Mouse (Mus musculus) heart, embryonic 13.5 days (tissue): ENCODE measurements around the gene Flna. TPM values are rescaled to one million over a fixed set of nuclear protein-coding genes. Genes with fewer than 3 reads are reported as not detected.
"Not testable (repeated sequence)": the region's sequence is repeated elsewhere in the genome, so short reads cannot be mapped to it uniquely, and the experiment has no call there.

Source experiments
- ATAC-seq: fragments of 200-750 bp; cut with Nextera tagmentation; 2 replicates; pipeline ENCODE4 v1.8.0; 2017; ENCODE audit warnings: moderate TSS enrichment; ENCODE audit not compliant: insufficient number of reproducible peaks, low FRiP score, low TSS enrichment; ENCODE audit errors: extremely low read depth
- H3K27ac ChIP-seq: fragments of 300-500 bp; sonication (generic); replicated peaks from 2 replicates; pipeline ENCODE4 v1.5.1; 2015; ENCODE audit warnings: moderate library complexity, mild to moderate bottlenecking, inconsistent platforms
- H3K27me3 ChIP-seq: fragments of 300-500 bp; sonication (generic); replicated peaks from 2 replicates; pipeline ENCODE4 v1.6.1; 2015; ENCODE audit warnings: mild to moderate bottlenecking, inconsistent platforms
- H3K36me3 ChIP-seq: fragments of 300-500 bp; sonication (generic); 2 replicates; pipeline ENCODE4 v1.6.1; 2015; ENCODE audit warnings: mild to moderate bottlenecking, inconsistent platforms
- H3K4me1 ChIP-seq: fragments of 300-500 bp; sonication (generic); 2 replicates; pipeline ENCODE4 v1.6.1; 2015; ENCODE audit warnings: inconsistent platforms
- H3K4me2 ChIP-seq: fragments of 300-500 bp; sonication (generic); 2 replicates; pipeline ENCODE4 v1.6.1; 2015; ENCODE audit warnings: inconsistent platforms, mild to moderate bottlenecking, moderate library complexity
- H3K4me3 ChIP-seq: fragments of 300-500 bp; sonication (generic); 2 replicates; pipeline ENCODE4 v1.5.1; 2015; ENCODE audit warnings: moderate library complexity, mild to moderate bottlenecking, inconsistent platforms
- H3K9ac ChIP-seq: fragments of 300-500 bp; sonication (generic); 2 replicates; pipeline ENCODE4 v1.6.1; 2015; ENCODE audit warnings: inconsistent platforms, mild to moderate bottlenecking, moderate library complexity
- H3K9me3 ChIP-seq: fragments of 300-500 bp; sonication (generic); 2 replicates; pipeline ENCODE4 v1.6.1; 2016; ENCODE audit warnings: inconsistent platforms
- WGBS: fragments of 180-500 bp; shearing (Covaris S2); methylation state at CpG from one replicate; pipeline ENCODE4 v1.1.7; 2015; ENCODE audit warnings: mixed read lengths; 5-methylcytosine and 5-hydroxymethylcytosine counted together
- polyA plus RNA-seq: library from polyadenylated mRNA; unstranded; fragments of >200 nt; fragmentation: Nextera tagmentation; extraction: Ambion mirVana; gene quantifications from 2 replicates; pipeline ENCODE4 v1.2.1, GENCODE M21; 2015

Flna gene
- polyA plus RNA-seq, 1 experiment from 2014 or later, result 154 TPM

DNA sequence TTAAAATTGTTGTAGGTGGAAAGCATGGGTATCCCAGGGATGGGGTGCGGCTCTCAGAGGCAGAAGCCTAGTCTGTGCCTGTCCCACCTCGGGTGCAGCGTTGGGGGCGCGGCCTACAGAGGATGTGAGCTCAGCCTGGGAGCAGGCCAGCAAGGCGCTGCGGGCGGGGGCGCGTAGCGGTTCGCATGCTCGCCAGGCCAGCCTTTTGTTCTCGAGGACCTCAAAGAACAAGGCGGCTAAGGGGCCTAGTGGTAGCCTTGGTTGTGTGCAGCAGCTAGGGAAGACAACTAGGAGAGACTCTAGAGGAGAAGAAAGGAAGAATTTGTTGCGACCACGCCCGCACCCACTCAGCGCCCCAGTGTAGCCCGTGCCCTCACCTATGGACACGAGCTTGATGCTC is 3.9 kb downstream of the Flna start:
- Histone ChIP-seq H3K9ac (peak overlapping the region; percentile 91), H3K4me1 (peaks cover 20% of the 10 kb centered on the region), H3K27ac (peak overlapping the region; percentile 94), H3K4me3 (peak overlapping the region; percentile 66), H3K9me3 (no peaks in the 10 kb centered on the region), H3K27me3 (no peaks in the 10 kb centered on the region), H3K36me3 (peaks cover 35% of the 10 kb centered on the region), H3K4me2 (peak overlapping the region; percentile 75)
- 13% methylated on average over 19 of the region's 21 CpGs for WGBS
- no peak for ATAC-seq

DNA sequence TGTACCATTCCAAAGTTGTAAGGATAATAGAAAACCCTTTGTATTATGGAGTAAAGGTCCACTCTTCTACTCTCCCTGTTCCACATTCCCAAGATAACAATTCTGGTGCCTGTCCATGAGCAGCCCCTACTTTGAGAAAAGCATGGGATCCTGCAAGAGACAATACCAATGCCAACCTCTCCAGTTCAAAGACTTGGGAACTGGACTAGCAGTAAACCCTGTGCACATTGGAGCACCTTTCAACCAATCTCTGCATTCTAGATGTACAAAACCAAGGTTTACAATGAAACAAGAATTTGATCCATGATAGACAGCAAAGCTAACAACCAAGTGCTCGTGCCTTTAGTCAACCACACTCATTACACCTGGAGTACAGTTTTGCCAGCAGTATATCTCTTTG is 4.5 kb downstream of the Flna start:
- Histone ChIP-seq H3K4me3 (peak overlapping the region; percentile 66), H3K9ac (peak overlapping the region; percentile 91), H3K27me3 (no peaks in the 10 kb centered on the region), H3K4me1 (peaks cover 18% of the 10 kb centered on the region), H3K36me3 (peaks cover 41% of the 10 kb centered on the region), H3K9me3 (no peaks in the 10 kb centered on the region), H3K27ac (peak overlapping the region; percentile 94), H3K4me2 (peak overlapping the region; percentile 75)
- no peak for ATAC-seq
- 36% methylated on average over 1 of the region's 1 CpGs for WGBS

DNA sequence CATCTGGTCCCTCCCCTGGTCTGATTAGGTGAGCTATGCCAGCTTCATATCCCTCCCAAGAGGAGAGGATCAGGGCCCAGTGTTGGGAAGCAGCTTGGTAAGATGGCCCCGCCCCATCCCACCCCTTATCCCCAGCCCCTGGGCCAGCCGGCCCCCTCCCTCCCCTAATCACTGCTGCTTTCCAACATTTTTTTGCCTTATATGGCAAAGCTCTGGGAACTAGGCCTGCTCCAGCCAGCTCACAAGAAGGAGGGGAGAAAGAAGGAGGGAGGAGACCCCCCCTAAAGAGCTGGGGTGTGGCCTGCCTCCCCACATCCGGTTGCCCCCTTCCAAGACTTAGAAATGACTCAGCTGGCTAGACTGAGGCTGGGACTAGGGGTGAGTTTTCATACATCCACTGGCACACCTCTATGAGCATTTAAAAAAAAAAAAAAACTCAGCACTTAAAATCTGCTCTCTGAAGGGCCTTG is 5.0 kb downstream of the Flna start:
- H3K9ac ChIP-seq, result peak overlapping the region; percentile 91
- peak overlapping the region; percentile 75 for H3K4me2 ChIP-seq
- H3K9me3 ChIP-seq, result no peaks in the 10 kb centered on the region
- H3K27me3 ChIP-seq, result no peaks in the 10 kb centered on the region
- peaks cover 45% of the 10 kb centered on the region for H3K36me3 ChIP-seq
- 16% methylated on average over 2 of the region's 3 CpGs for WGBS
- ATAC-seq, result peak; percentile 16; the same call in 1 of the 2 replicates
- peaks cover 16% of the 10 kb centered on the region for H3K4me1 ChIP-seq
- H3K4me3 ChIP-seq, result peak overlapping the region; percentile 66
- H3K27ac ChIP-seq, result peak overlapping the region; percentile 94

DNA sequence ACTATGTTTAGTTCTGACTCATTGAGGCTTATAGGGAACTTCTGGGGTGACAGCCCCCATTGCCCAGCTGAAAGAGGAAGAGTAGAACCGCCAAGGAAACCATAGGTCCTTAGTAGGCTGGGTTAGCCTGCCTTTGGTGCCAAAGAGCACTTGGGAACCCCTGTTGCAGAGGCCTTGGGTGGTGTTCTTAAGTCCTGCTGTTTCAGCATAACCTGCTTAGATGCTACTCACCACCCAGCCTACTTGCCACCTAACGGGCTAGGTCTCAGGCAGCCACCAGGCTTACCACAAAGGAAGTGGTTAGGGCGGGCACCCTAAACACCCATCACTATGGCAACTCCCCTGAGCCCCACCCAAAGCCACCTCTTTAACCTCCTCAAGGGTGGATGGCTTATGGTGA is 5.8 kb downstream of the Flna start:
- H3K4me3 ChIP-seq, result peak overlapping the region; percentile 66
- H3K4me2 ChIP-seq, result peak overlapping the region; percentile 75
- H3K9me3 ChIP-seq, result no peaks in the 10 kb centered on the region
- peaks cover 54% of the 10 kb centered on the region for H3K36me3 ChIP-seq
- peaks cover 16% of the 10 kb centered on the region for H3K4me1 ChIP-seq
- H3K27me3 ChIP-seq, result no peaks in the 10 kb centered on the region
- no peak for ATAC-seq
- peak overlapping the region; percentile 79 for H3K9ac ChIP-seq
- WGBS, result 40% methylated on average over 3 of the region's 3 CpGs
- peak overlapping the region; percentile 94 for H3K27ac ChIP-seq

DNA sequence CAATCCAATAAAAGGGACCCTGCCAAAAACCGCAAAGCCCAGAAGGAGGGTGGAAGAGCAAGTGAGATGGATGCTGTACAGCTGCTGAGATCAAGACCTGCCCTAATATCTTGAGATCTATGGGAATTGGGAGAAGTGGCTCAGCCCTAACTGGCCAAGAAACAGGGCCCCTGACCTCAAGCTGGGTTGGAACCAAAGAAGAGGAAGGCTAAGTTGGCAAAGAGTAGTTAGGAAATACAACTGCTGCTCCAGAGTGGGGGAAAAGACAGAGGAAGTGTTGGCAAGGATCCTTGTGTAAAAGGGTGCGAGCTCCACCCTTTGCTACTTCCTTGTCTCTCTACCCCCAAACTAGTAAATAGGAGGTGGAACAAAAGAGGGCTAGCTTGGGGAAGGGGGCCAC is 6.2 kb downstream of the Flna start:
- no peak for ATAC-seq

DNA sequence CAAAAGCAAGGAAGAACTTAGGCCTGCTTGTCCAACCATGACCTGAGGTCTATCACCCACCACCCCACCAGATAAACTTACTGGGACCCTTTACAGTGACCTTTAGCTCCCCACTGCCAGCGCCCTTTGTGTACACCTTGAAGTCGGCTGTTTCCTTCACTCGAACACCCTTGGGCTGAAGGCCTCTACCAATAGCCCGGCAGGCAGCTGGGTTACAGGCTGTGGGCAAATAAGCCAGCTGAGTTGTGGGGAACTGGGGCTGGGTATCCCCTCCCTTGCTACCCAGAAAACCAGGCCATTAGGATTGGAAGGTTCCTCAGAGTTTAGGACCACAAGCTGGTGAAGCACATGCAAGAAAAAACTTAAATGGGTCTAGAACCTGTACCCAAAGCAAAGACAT is 9.3 kb downstream of the Flna start:
- H3K4me1 ChIP-seq, result peaks cover 16% of the 10 kb centered on the region
- H3K9ac ChIP-seq, result no peak overlapping the region
- no peak overlapping the region for H3K4me2 ChIP-seq
- peaks cover 85% of the 10 kb centered on the region for H3K36me3 ChIP-seq
- H3K27ac ChIP-seq, result no peak overlapping the region
- ATAC-seq, result no peak
- no peak overlapping the region for H3K4me3 ChIP-seq
- H3K27me3 ChIP-seq, result no peaks in the 10 kb centered on the region
- 85% methylated on average over 4 of the region's 4 CpGs for WGBS
- H3K9me3 ChIP-seq, result no peaks in the 10 kb centered on the region

More for the DNA sequence above, 6.2 kb downstream of the Flna start:
- no peaks in the 10 kb centered on the region for H3K9me3 ChIP-seq
- H3K4me1 ChIP-seq, result peaks cover 16% of the 10 kb centered on the region
- 83% methylated on average over 2 of the region's 2 CpGs for WGBS
- no peaks in the 10 kb centered on the region for H3K27me3 ChIP-seq
- H3K9ac ChIP-seq, result peak overlapping the region; percentile 79
- H3K4me2 ChIP-seq, result peak overlapping the region; percentile 75
- peak overlapping the region; percentile 94; the same call in 1 of the 2 replicates for H3K27ac ChIP-seq
- peaks cover 58% of the 10 kb centered on the region for H3K36me3 ChIP-seq
- H3K4me3 ChIP-seq, result peak overlapping the region; percentile 66

DNA sequence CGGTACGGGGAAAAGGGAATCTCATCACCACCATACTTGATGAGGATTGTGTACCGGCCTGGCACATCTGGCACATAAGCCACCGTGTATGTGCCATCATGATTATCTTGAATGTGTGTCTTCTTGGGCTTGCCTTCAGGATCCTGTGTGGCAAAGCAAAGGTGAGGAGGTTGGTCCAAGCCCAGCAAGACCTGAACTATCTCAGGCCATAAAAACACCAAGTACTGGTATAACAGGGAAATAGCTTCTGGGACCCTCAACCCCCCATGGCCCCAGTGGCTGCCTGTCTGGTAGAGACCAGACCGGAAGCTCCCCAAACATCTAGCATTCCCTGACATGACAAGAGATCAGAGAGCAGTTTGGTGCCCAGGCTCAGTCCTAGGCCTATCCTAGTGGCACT is 16.4 kb downstream of the Flna start:
- no peaks in the 10 kb centered on the region for H3K27me3 ChIP-seq
- H3K4me1 ChIP-seq, result no peaks in the 10 kb centered on the region
- H3K4me3 ChIP-seq, result no peak overlapping the region
- H3K9me3 ChIP-seq, result no peaks in the 10 kb centered on the region
- ATAC-seq, result no peak
- H3K4me2 ChIP-seq, result no peak overlapping the region
- H3K36me3 ChIP-seq, result peaks cover 96% of the 10 kb centered on the region
- WGBS, result 92% methylated on average over 5 of the region's 5 CpGs
- no peak overlapping the region for H3K27ac ChIP-seq
- H3K9ac ChIP-seq, result no peak overlapping the region

DNA sequence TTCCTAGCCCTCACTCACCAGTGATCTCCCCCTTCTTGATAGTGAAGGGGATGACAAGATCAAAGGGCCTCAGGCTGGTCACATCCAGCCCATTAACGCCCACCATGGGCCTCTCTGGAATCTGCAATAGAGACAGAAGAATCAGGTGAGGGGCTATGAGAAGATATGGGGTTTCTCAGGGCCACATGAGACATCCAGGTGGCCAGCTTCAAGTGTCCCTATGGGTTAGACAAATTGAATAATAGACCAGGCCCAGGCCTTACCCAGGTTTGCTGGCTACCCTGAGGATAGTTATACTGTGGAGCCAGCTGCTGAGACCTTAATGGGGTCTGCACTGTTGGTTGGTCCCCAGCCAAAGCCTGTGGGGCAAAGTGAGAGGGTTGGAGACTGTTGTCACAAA is 19.6 kb downstream of the Flna start:
- Histone ChIP-seq H3K4me2 (no peak overlapping the region), H3K4me3 (no peak overlapping the region), H3K9ac (no peak overlapping the region), H3K36me3 (peaks cover 100% of the 10 kb centered on the region), H3K9me3 (no peaks in the 10 kb centered on the region), H3K4me1 (no peaks in the 10 kb centered on the region), H3K27me3 (no peaks in the 10 kb centered on the region), H3K27ac (no peak overlapping the region)
- 54% methylated on average over 1 of the region's 1 CpGs for WGBS
- ATAC-seq, result no peak

DNA sequence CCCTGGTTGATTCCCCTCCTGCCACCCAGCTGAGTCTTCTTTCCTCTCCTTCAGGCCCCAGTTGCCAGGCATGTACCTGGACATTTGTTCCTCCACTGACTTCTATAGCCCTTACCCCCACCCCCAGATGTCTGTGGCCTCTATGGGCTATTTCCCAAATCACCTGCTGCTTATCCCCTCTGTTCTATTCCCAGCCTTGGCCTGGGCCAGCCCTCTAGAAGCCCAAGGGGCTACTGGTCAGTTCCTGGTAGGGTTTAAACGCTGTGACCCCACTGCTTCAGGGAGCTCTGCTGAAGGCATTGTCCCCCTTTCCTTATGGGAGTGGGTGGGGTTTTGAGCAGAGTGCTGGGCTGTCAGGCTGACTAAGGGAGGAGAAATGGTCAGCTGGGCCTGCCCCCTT is 29.5 kb downstream of the Flna start:
- not testable (repeated sequence) for H3K9ac ChIP-seq, H3K4me1 ChIP-seq, H3K4me3 ChIP-seq, H3K9me3 ChIP-seq, H3K4me2 ChIP-seq, H3K27me3 ChIP-seq, H3K27ac ChIP-seq, ATAC-seq
- WGBS, result 25% methylated on average over 1 of the region's 1 CpGs
- peaks cover 29% of the 10 kb centered on the region for H3K36me3 ChIP-seq

DNA sequence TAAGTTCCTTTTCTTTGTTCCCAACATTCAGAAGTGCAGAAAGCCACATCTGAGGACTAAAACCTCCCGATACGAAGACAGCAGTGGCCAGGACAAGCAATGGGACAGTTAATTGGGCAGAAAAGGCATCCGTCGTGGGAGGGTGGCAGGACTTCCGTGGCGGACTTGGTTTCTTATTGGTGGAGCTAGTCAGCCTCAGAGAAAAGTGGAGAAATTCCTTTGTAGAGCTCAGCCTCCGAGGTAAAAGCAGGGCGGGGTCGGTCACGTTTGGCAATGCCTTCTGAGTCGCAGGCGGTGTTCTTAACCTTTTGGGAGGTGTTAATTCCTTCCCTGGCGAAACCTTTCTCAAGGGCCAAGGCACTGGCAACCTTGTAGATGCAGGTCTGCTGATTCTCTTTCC is 30.2 kb downstream of the Flna start:
- H3K4me3 ChIP-seq, result no peak overlapping the region
- H3K36me3 ChIP-seq, result peaks cover 23% of the 10 kb centered on the region
- no peak overlapping the region for H3K4me2 ChIP-seq
- H3K4me1 ChIP-seq, result no peaks in the 10 kb centered on the region
- H3K9me3 ChIP-seq, result no peaks in the 10 kb centered on the region
- H3K27ac ChIP-seq, result no peak overlapping the region
- H3K27me3 ChIP-seq, result no peaks in the 10 kb centered on the region
- no peak overlapping the region for H3K9ac ChIP-seq
- WGBS, result 40% methylated on average over 13 of the region's 13 CpGs
- ATAC-seq, result no peak

DNA sequence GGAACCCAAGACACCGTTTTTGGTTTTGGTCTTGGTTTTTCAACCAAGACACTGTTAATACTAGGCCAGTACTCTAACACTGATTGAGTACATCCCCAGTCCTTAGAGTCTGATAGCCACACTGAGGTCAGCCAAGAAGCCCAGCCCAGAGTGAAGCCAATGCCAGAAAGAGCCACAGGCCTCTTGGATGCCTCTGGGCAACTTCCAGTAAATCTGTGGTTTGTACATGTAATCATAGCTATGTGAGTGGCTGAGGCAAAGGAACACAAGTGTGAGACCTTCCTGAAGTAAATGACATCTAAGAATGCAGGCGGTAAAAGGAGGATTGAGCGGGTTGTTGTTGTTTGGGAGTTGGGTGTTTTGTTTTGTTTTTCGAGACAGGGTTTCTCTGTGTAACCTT is 31.1 kb downstream of the Flna start:
- Histone ChIP-seq H3K4me3 (no peak overlapping the region), H3K4me2 (no peak overlapping the region), H3K36me3 (peaks cover 13% of the 10 kb centered on the region), H3K27ac (no peak overlapping the region), H3K27me3 (no peaks in the 10 kb centered on the region), H3K4me1 (no peaks in the 10 kb centered on the region), H3K9me3 (no peaks in the 10 kb centered on the region), H3K9ac (no peak overlapping the region)
- 84% methylated on average over 4 of the region's 4 CpGs for WGBS
- no peak for ATAC-seq

DNA sequence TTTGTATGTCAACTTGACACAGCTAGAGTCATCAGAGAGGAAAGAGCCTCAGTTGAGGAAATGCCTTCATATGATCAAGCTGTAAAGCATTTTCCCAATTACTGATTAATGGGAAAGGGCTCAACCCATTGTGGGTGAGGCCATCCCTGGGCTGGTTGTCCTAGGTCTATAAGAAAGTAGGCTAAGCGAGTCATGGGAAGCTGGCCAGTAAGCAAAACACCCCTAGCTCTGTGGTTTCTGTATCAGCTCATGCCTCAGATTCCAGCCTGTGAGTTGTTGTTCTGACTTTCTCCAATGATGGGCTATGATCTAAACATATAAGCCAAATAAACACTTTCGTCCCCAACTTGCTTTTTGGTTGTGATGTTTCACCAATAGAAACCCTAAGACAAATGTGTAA is 46.1 kb downstream of the Flna start:
- no peak for ATAC-seq
- H3K4me2 ChIP-seq, result no peak overlapping the region
- no peaks in the 10 kb centered on the region for H3K27me3 ChIP-seq
- no peaks in the 10 kb centered on the region for H3K36me3 ChIP-seq
- no peak overlapping the region for H3K9ac ChIP-seq
- H3K9me3 ChIP-seq, result no peaks in the 10 kb centered on the region
- no peaks in the 10 kb centered on the region for H3K4me1 ChIP-seq
- WGBS, result 73% methylated on average over 2 of the region's 2 CpGs
- H3K4me3 ChIP-seq, result no peak overlapping the region
- no peak overlapping the region for H3K27ac ChIP-seq
